Mouse (Mus musculus) embryonic facial prominence, embryonic 14.5 days (tissue): Measurements from ENCODE around the gene Krtap10-4. TPM values are rescaled to one million over a fixed set of nuclear protein-coding genes. Genes with fewer than 3 reads are reported as not detected.
"Not testable (repeated sequence)": the region's sequence is repeated elsewhere in the genome, so short reads cannot be mapped to it uniquely, and the experiment has no call there.

Experiments
- ATAC-seq: fragments of 200-750 bp; cut with Nextera tagmentation; 2 replicates; pipeline ENCODE4 v1.8.0; 2017; ENCODE audit warnings: low read depth, moderate number of reproducible peaks, moderate TSS enrichment
- DNase-seq: peaks from one replicate; pipeline ENCODE4 v3.0.0-alpha.2; 2015; ENCODE audit warnings: low spot score
- H3K27ac ChIP-seq: fragments of 300-500 bp; sonication (generic); replicated peaks from 2 replicates; pipeline ENCODE4 v1.5.1; 2014; ENCODE audit warnings: low read depth, mild to moderate bottlenecking, low read length, moderate library complexity
- H3K27me3 ChIP-seq: fragments of 300-500 bp; sonication (generic); replicated peaks from 2 replicates; pipeline ENCODE4 v1.6.1; 2014; ENCODE audit warnings: low read length; ENCODE audit not compliant: control insufficient read depth, insufficient read depth
- H3K36me3 ChIP-seq: fragments of 300-500 bp; sonication (generic); 2 replicates; pipeline ENCODE4 v1.6.1; 2014; ENCODE audit warnings: low read length, mixed read lengths; ENCODE audit not compliant: control insufficient read depth, insufficient read depth
- H3K4me1 ChIP-seq: fragments of 300-500 bp; sonication (generic); 2 replicates; pipeline ENCODE4 v1.6.1; 2014; ENCODE audit warnings: antibody characterized with exemption, low read length; ENCODE audit not compliant: control insufficient read depth, insufficient read depth
- H3K4me2 ChIP-seq: fragments of 300-500 bp; sonication (generic); 2 replicates; pipeline ENCODE4 v1.6.1; 2014; ENCODE audit warnings: low read depth, mild to moderate bottlenecking, low read length, moderate library complexity, mixed read lengths
- H3K4me3 ChIP-seq: fragments of 300-500 bp; sonication (generic); 2 replicates; pipeline ENCODE4 v1.5.1; 2014; ENCODE audit warnings: low read depth, mild to moderate bottlenecking, low read length
- H3K9ac ChIP-seq: fragments of 300-500 bp; sonication (generic); 2 replicates; pipeline ENCODE4 v1.6.1; 2014; ENCODE audit warnings: low read depth, mild to moderate bottlenecking, low read length, moderate library complexity, mixed read lengths
- H3K9me3 ChIP-seq: fragments of 300-500 bp; sonication (generic); 2 replicates; pipeline ENCODE4 v1.6.1; 2016; ENCODE audit warnings: low read length; ENCODE audit not compliant: control insufficient read depth
- WGBS: fragments of 180-500 bp; shearing (Covaris S2); extraction: QIAGEN DNeasy Blood & Tissue Kit; methylation state at CpG from one replicate; pipeline ENCODE4 v1.1.7; 2014; 5-methylcytosine and 5-hydroxymethylcytosine counted together
- polyA plus RNA-seq: library from polyadenylated mRNA; unstranded; fragments of >200 nt; fragmentation: Nextera tagmentation; extraction: Ambion mirVana; gene quantifications from 2 replicates; pipeline ENCODE4 v1.2.1, GENCODE M21; 2014

Krtap10-4 gene
- polyA plus RNA-seq, 1 experiment from 2014 or later = not detected

DNA sequence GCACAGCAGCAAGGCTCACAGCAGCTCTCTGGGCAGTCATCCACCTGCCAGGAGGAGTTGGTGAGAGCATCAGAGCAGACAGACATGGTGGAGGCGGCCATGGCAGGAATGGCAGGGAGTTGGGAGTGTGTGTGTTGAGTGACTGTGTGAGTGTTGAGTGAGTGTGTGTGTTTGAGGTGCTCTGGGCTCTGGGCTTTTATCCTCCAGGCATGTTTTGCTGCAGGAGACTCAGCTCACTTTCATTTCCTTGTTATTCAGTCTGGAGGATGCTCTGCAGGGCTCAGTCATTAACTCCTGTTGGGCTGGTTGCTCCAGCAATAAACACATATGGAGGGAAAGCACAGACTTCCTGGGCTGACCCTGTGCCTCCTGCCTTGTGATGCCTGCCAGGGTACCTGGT, 50.1 kb downstream of the Krtap10-4 start, which contains the start of gene Gm7138:
Gm7138 (minus strand) TSS at position 101 of the 400 bp plus-strand sequence.
- not testable (repeated sequence) for H3K4me1 ChIP-seq, H3K27me3 ChIP-seq, H3K9me3 ChIP-seq, H3K4me2 ChIP-seq, DNase-seq, H3K27ac ChIP-seq, H3K36me3 ChIP-seq, H3K9ac ChIP-seq, H3K4me3 ChIP-seq, ATAC-seq
- WGBS = no CpG with 5 or more reads among the region's 1 CpGs

Other genes with a start within 250 kb of the Krtap10-4 start
- gene Pttg1ip, start 245.4 kb downstream of the Krtap10-4 start, polyA plus RNA-seq = 135 and 143 TPM in 2 replicates
- 261 and 281 TPM in 2 replicates for gene Sumo3, start 221.0 kb downstream of the Krtap10-4 start, polyA plus RNA-seq
- gene Gm49325, start 220.9 kb downstream of the Krtap10-4 start, polyA plus RNA-seq = 4.1 and 7.4 TPM in 2 replicates
- gene Ube2g2, start 204.8 kb downstream of the Krtap10-4 start, polyA plus RNA-seq = 66.1 and 69.5 TPM in 2 replicates
- 1.0 and 1.3 TPM in 2 replicates for gene Tspear, start 140.5 kb downstream of the Krtap10-4 start, polyA plus RNA-seq
- not detected in 2 replicates for gene Gm19402, start 136.3 kb downstream of the Krtap10-4 start, polyA plus RNA-seq
- not detected in 2 replicates for gene Gm9508, start 129.9 kb downstream of the Krtap10-4 start, polyA plus RNA-seq
- not detected in 2 replicates for gene Gm10272, start 120.5 kb downstream of the Krtap10-4 start, polyA plus RNA-seq
- 0.57 TPM in 1 of 2 replicates, not detected in the other for gene Gm10024, start 115.6 kb downstream of the Krtap10-4 start, polyA plus RNA-seq
- not detected in 2 replicates for gene Gm10142, start 111.3 kb downstream of the Krtap10-4 start, polyA plus RNA-seq
- gene Krtap12-1, start 106.5 kb downstream of the Krtap10-4 start, polyA plus RNA-seq = not detected in 2 replicates
- gene Gm10100, start 100.6 kb downstream of the Krtap10-4 start, polyA plus RNA-seq = not detected in 2 replicates
- gene Gm18596, start 84.5 kb downstream of the Krtap10-4 start, polyA plus RNA-seq = not detected in 2 replicates
- gene Gm9736, start 75.7 kb downstream of the Krtap10-4 start, polyA plus RNA-seq = not detected in 2 replicates
- not detected in 2 replicates for gene Gm3233, start 67.4 kb downstream of the Krtap10-4 start, polyA plus RNA-seq
- not detected in 2 replicates for gene Gm3238, start 55.8 kb downstream of the Krtap10-4 start, polyA plus RNA-seq
- gene Gm7138, start 50.2 kb downstream of the Krtap10-4 start, polyA plus RNA-seq = not detected in 2 replicates
- not detected in 2 replicates for gene Gm3250, start 44.6 kb downstream of the Krtap10-4 start, polyA plus RNA-seq
- not detected in 2 replicates for gene Gm7137, start 38.9 kb downstream of the Krtap10-4 start, polyA plus RNA-seq
- gene Gm9639, start 32.0 kb downstream of the Krtap10-4 start, polyA plus RNA-seq = not detected in 2 replicates
- not detected in 2 replicates for gene Gm19668, start 28.0 kb downstream of the Krtap10-4 start, polyA plus RNA-seq
- gene Gm9507, start 15.3 kb downstream of the Krtap10-4 start, polyA plus RNA-seq = not detected in 2 replicates
- not detected in 2 replicates for gene Gm2696, start 12.4 kb downstream of the Krtap10-4 start, polyA plus RNA-seq
- gene Krtap10-10, start 8.9 kb upstream of the Krtap10-4 start, polyA plus RNA-seq = not detected in 2 replicates
- gene Gm36176, start 19.7 kb upstream of the Krtap10-4 start, polyA plus RNA-seq = not detected in 2 replicates
- 0.33 TPM in 1 of 2 replicates, not detected in the other for gene Gm10318, start 25.8 kb upstream of the Krtap10-4 start, polyA plus RNA-seq
- gene Gm3285, start 34.9 kb upstream of the Krtap10-4 start, polyA plus RNA-seq = 0.28 TPM in 1 of 2 replicates, not detected in the other
- gene Lrrc3, start 75.4 kb upstream of the Krtap10-4 start, polyA plus RNA-seq = 3.7 and 4.2 TPM in 2 replicates
- 0.41 and 1.4 TPM in 2 replicates for gene Trpm2, start 143.5 kb upstream of the Krtap10-4 start, polyA plus RNA-seq
- gene 1810043G02Rik, start 151.4 kb upstream of the Krtap10-4 start, polyA plus RNA-seq = 27.5 and 29.1 TPM in 2 replicates
- gene Pfkl, start 183.0 kb upstream of the Krtap10-4 start, polyA plus RNA-seq = 87.0 and 114 TPM in 2 replicates
- 0.25 TPM in 1 of 2 replicates, not detected in the other for gene Dnmt3l, start 214.9 kb upstream of the Krtap10-4 start, polyA plus RNA-seq
- 0.24 TPM in 1 of 2 replicates, not detected in the other for gene Aire, start 216.5 kb upstream of the Krtap10-4 start, polyA plus RNA-seq
- gene Icosl, start 242.2 kb upstream of the Krtap10-4 start, polyA plus RNA-seq = 4.9 and 5.5 TPM in 2 replicates